In genomic region chr7:145102692-145103091, GRCm38 (mm10) we compare ENCODE assay signal across 11 mouse cellular contexts.
DNase-seq lines count a peak whose midpoint lies in the region; ATAC-seq and TF ChIP-seq lines count a peak whose summit lies in the region.
"Had no signal": no experiment of that assay in that cellular context is flagged by ENCODE, and none has a peak within 500 bp of the region (broad histone marks: within the 10 kb centered on the region; RNA-seq: fewer than 3 reads in every experiment).

No protein-coding gene starts in this region.

- no peaks in the 10 kb centered on the region for H3K36me3 ChIP-seq in hindbrain, embryonic 10.5 days
- H3K36me3 ChIP-seq in hindbrain, embryonic 14.5 days (replicated peaks; ENCODE audit: control insufficient read depth, insufficient read depth) = no peaks in the 10 kb centered on the region
- no peaks in the 10 kb centered on the region for H3K36me3 ChIP-seq in limb, embryonic 10.5 days
- H3K36me3 ChIP-seq in stomach, postnatal 0 days (ENCODE audit: control insufficient read depth, insufficient read depth, low read length) = no peaks in the 10 kb centered on the region
- H3K36me3 ChIP-seq: heart, embryonic 12.5 days had no signal

- H3K27ac ChIP-seq in hindbrain, embryonic 10.5 days = peak overlapping the region; percentile 56; the same call in 1 of the 2 replicates
- no peak overlapping the region for H3K27ac ChIP-seq in hindbrain, embryonic 14.5 days
- H3K27ac ChIP-seq in limb, embryonic 10.5 days = peak overlapping the region; percentile 61
- peak overlapping the region; percentile 40; the same call in 1 of the 2 replicates for H3K27ac ChIP-seq in stomach, postnatal 0 days (replicated peaks)

- no peak overlapping the region for H3K9ac ChIP-seq in hindbrain, embryonic 14.5 days
- no peak overlapping the region for H3K9ac ChIP-seq in stomach, postnatal 0 days (ENCODE audit: low read length)
- H3K9ac ChIP-seq: heart, embryonic 12.5 days had no signal

- H3K4me2 ChIP-seq in hindbrain, embryonic 14.5 days (replicated peaks) = no peak overlapping the region
- H3K4me2 ChIP-seq in stomach, postnatal 0 days (replicated peaks; ENCODE audit: low read depth) = no peak overlapping the region
- H3K4me2 ChIP-seq: heart, embryonic 12.5 days had no signal

- H3K27me3 ChIP-seq in hindbrain, embryonic 10.5 days (ENCODE audit: insufficient read depth, poor library complexity, severe bottlenecking) = peaks cover 4% of the 10 kb centered on the region; the same call in 1 of the 2 replicates
- H3K27me3 ChIP-seq in hindbrain, embryonic 14.5 days (ENCODE audit: control insufficient read depth, insufficient read depth, low read length) = no peaks in the 10 kb centered on the region
- no peaks in the 10 kb centered on the region; the same call in 1 of the 2 replicates for H3K27me3 ChIP-seq in limb, embryonic 10.5 days (ENCODE audit: low read depth, poor library complexity, severe bottlenecking)
- no peaks in the 10 kb centered on the region for H3K27me3 ChIP-seq in stomach, postnatal 0 days (ENCODE audit: control insufficient read depth, insufficient read depth, low read length)
- H3K27me3 ChIP-seq: heart, embryonic 12.5 days had no signal

- TF ChIP-seq EP300 in stomach, postnatal 0 days (optimal IDR thresholded peaks at IDR 0.05) = no peak

- DNase-seq in hindbrain, embryonic 10.5 days (ENCODE audit: low spot score) = no peak
- DNase-seq in hindbrain, embryonic 14.5 days (ENCODE audit: low spot score) = no peak
- peak; percentile 15 for DNase-seq in lung, postnatal 10 days
- DNase-seq in lung, postnatal 14 days = no peak
- DNase-seq in limb, embryonic 10.5 days (ENCODE audit: low spot score) = no peak
- no peak for DNase-seq in stomach, postnatal 0 days (ENCODE audit: low spot score)
- DNase-seq: cerebellum, adult 8-10 months; liver had no signal

- no peak for TF ChIP-seq CTCF in stomach, postnatal 0 days (IDR thresholded peaks at IDR 0.05; ENCODE audit: low read depth)

- peaks cover 13% of the 10 kb centered on the region for H3K4me1 ChIP-seq in hindbrain, embryonic 10.5 days (replicated peaks)
- H3K4me1 ChIP-seq in hindbrain, embryonic 14.5 days (replicated peaks; ENCODE audit: control insufficient read depth, insufficient read depth, low read length) = no peaks in the 10 kb centered on the region
- H3K4me1 ChIP-seq in limb, embryonic 10.5 days = peaks cover 15% of the 10 kb centered on the region
- H3K4me1 ChIP-seq in stomach, postnatal 0 days (replicated peaks; ENCODE audit: control insufficient read depth, insufficient read depth) = no peaks in the 10 kb centered on the region

- no peaks in the 10 kb centered on the region for H3K9me3 ChIP-seq in hindbrain, embryonic 10.5 days
- H3K9me3 ChIP-seq in hindbrain, embryonic 14.5 days (ENCODE audit: control insufficient read depth, low read length) = no peaks in the 10 kb centered on the region
- H3K9me3 ChIP-seq in limb, embryonic 10.5 days (replicated peaks) = no peaks in the 10 kb centered on the region
- no peaks in the 10 kb centered on the region for H3K9me3 ChIP-seq in stomach, postnatal 0 days (ENCODE audit: control insufficient read depth, low read length)
- H3K9me3 ChIP-seq: heart, embryonic 12.5 days had no signal

- no peak for ATAC-seq in hindbrain, embryonic 14.5 days (ENCODE audit: low FRiP score)
- no peak for ATAC-seq in stomach, postnatal 0 days (ENCODE audit: low FRiP score, low TSS enrichment)
- no peak for ATAC-seq in erythroid progenitor cell, adult 5-6 weeks (replicated peaks; ENCODE audit: low FRiP score, poor library complexity, severe bottlenecking)
- ATAC-seq: CD4-positive, CD25-positive, alpha-beta regulatory T cell, adult 4 months had no signal

- H3K4me3 ChIP-seq in hindbrain, embryonic 10.5 days = no peak overlapping the region
- no peak overlapping the region for H3K4me3 ChIP-seq in hindbrain, embryonic 14.5 days (replicated peaks; ENCODE audit: low read length)
- H3K4me3 ChIP-seq in limb, embryonic 10.5 days = no peak overlapping the region
- no peak overlapping the region for H3K4me3 ChIP-seq in stomach, postnatal 0 days (ENCODE audit: low read depth, low read length)
- H3K4me3 ChIP-seq: heart, embryonic 12.5 days had no signal

- 77% methylated on average over 5 of the region's 5 CpGs for WGBS in hindbrain, embryonic 10.5 days
- 70% methylated on average over 5 of the region's 5 CpGs for WGBS in hindbrain, embryonic 14.5 days
- 79% methylated on average over 5 of the region's 5 CpGs for WGBS in limb, embryonic 10.5 days
- WGBS in stomach, postnatal 0 days = 64% methylated on average over 5 of the region's 5 CpGs
